Mouse (Mus musculus) ES-Bruce4 (cell line): ENCODE measurements around the gene Gm5617.

ENCODE experiments used
- EP300 ChIP-seq: IDR thresholded peaks from 2 replicates; pipeline ENCODE4 v1.6.1; 2011; ENCODE audit warnings: low read depth, low read length; ENCODE audit not compliant: insufficient read depth
- POLR2A ChIP-seq: IDR thresholded peaks from one replicate; pipeline ENCODE4 v1.8.1; 2011; ENCODE audit warnings: low read length; ENCODE audit not compliant: insufficient read depth

- TF ChIP-seq EP300 (no peak), POLR2A (no peak)
These were observed 43.4 kb downstream of the Gm5617 start for GRCm38 (mm10) chr9:48538688-48539087.
